8 mouse cellular contexts compared by ENCODE assay signal in genomic region chr11:90256833-90257525, GRCm38 (mm10). TPM values are rescaled to one million over a fixed set of nuclear protein-coding genes. Genes with fewer than 3 reads are reported as not detected.
DNase-seq lines count a peak whose midpoint lies in the region; ATAC-seq and TF ChIP-seq lines count a peak whose summit lies in the region.
"Had no signal": no experiment of that assay in that cellular context is flagged by ENCODE, and none has a peak within 500 bp of the region (broad histone marks: within the 10 kb centered on the region; RNA-seq: fewer than 3 reads in every experiment).

No protein-coding gene starts in this region.

- no peak for TF ChIP-seq EP300 in heart, postnatal 0 days (IDR thresholded peaks at IDR 0.05; ENCODE audit: low read depth)
- no peak for TF ChIP-seq EP300 in stomach, postnatal 0 days (optimal IDR thresholded peaks at IDR 0.05)

- H3K27ac ChIP-seq in heart, postnatal 0 days (ENCODE audit: low read depth): peak overlapping the region; percentile 98
- H3K27ac ChIP-seq in stomach, embryonic 15.5 days: no peak overlapping the region
- no peak overlapping the region; the same call in 1 of the 2 replicates for H3K27ac ChIP-seq in stomach, postnatal 0 days (replicated peaks)
- no peak overlapping the region for H3K27ac ChIP-seq in forebrain, embryonic 12.5 days
- H3K27ac ChIP-seq in forebrain, embryonic 11.5 days (ENCODE audit: low read depth, low read length): no peak overlapping the region
- H3K27ac ChIP-seq: hindbrain, postnatal 0 days had no signal

- peaks cover 45% of the 10 kb centered on the region for H3K36me3 ChIP-seq in heart, postnatal 0 days (replicated peaks; ENCODE audit: control insufficient read depth, insufficient read depth, low read length)
- peaks cover 21% of the 10 kb centered on the region for H3K36me3 ChIP-seq in stomach, embryonic 15.5 days
- peaks cover 5% of the 10 kb centered on the region for H3K36me3 ChIP-seq in stomach, postnatal 0 days (ENCODE audit: control insufficient read depth, insufficient read depth, low read length)
- H3K36me3 ChIP-seq in forebrain, embryonic 12.5 days (replicated peaks): peaks cover 33% of the 10 kb centered on the region
- peaks cover 3% of the 10 kb centered on the region; the same call in 1 of the 2 replicates for H3K36me3 ChIP-seq in forebrain, embryonic 11.5 days (ENCODE audit: control insufficient read depth, insufficient read depth, low read length)

- no peak overlapping the region for H3K4me2 ChIP-seq in heart, postnatal 0 days (ENCODE audit: low read depth, low read length)
- H3K4me2 ChIP-seq in stomach, embryonic 15.5 days: peak overlapping the region; percentile 23; the same call in 1 of the 2 replicates
- H3K4me2 ChIP-seq in stomach, postnatal 0 days (replicated peaks; ENCODE audit: low read depth): no peak overlapping the region; the same call in 1 of the 2 replicates
- no peak overlapping the region for H3K4me2 ChIP-seq in forebrain, embryonic 12.5 days
- H3K4me2 ChIP-seq in forebrain, embryonic 11.5 days (ENCODE audit: low read depth, low read length, severe bottlenecking): no peak overlapping the region

- H3K4me1 ChIP-seq in heart, postnatal 0 days (ENCODE audit: control insufficient read depth, insufficient read depth): peaks cover 58% of the 10 kb centered on the region
- H3K4me1 ChIP-seq in stomach, embryonic 15.5 days: peaks cover 7% of the 10 kb centered on the region; the same call in 1 of the 2 replicates
- 0 out of 2 replicates have a peak, but pooled peaks cover 3% of the 10 kb centered on the region for H3K4me1 ChIP-seq in stomach, postnatal 0 days (replicated peaks; ENCODE audit: control insufficient read depth, insufficient read depth)
- H3K4me1 ChIP-seq in forebrain, embryonic 12.5 days: peaks cover 9% of the 10 kb centered on the region; the same call in 1 of the 2 replicates
- H3K4me1 ChIP-seq in forebrain, embryonic 11.5 days (replicated peaks; ENCODE audit: control insufficient read depth, insufficient read depth, low read length): 0 out of 2 replicates have a peak, but pooled peaks cover under 1% of the 10 kb centered on the region

- DNase-seq in heart, postnatal 0 days (ENCODE audit: low spot score): no peak
- DNase-seq in heart, adult 9 months (ENCODE audit: low spot score in 2 of 2): no peak
- DNase-seq in stomach, postnatal 0 days (ENCODE audit: low spot score): no peak
- DNase-seq in forebrain, embryonic 11.5 days (ENCODE audit: low spot score): no peak

- no peaks in the 10 kb centered on the region for H3K9me3 ChIP-seq in heart, postnatal 0 days (replicated peaks; ENCODE audit: control insufficient read depth, low read length)
- no peaks in the 10 kb centered on the region for H3K9me3 ChIP-seq in stomach, embryonic 15.5 days
- no peaks in the 10 kb centered on the region for H3K9me3 ChIP-seq in stomach, postnatal 0 days (ENCODE audit: control insufficient read depth, low read length)
- H3K9me3 ChIP-seq in forebrain, embryonic 12.5 days: no peaks in the 10 kb centered on the region
- no peaks in the 10 kb centered on the region for H3K9me3 ChIP-seq in forebrain, embryonic 11.5 days (ENCODE audit: control insufficient read depth, low read length)

- H3K27me3 ChIP-seq in heart, postnatal 0 days (ENCODE audit: control insufficient read depth, insufficient read depth, low read length): no peaks in the 10 kb centered on the region
- no peaks in the 10 kb centered on the region for H3K27me3 ChIP-seq in stomach, embryonic 15.5 days (replicated peaks)
- H3K27me3 ChIP-seq in stomach, postnatal 0 days (ENCODE audit: control insufficient read depth, insufficient read depth, low read length): no peaks in the 10 kb centered on the region
- no peaks in the 10 kb centered on the region for H3K27me3 ChIP-seq in forebrain, embryonic 12.5 days
- no peaks in the 10 kb centered on the region for H3K27me3 ChIP-seq in forebrain, embryonic 11.5 days (ENCODE audit: control insufficient read depth, insufficient read depth, low read length)

- TF ChIP-seq CTCF in heart, postnatal 0 days (IDR thresholded peaks at IDR 0.05; ENCODE audit: low read depth): no peak
- TF ChIP-seq CTCF in stomach, postnatal 0 days (IDR thresholded peaks at IDR 0.05; ENCODE audit: low read depth): no peak

- no peak overlapping the region for H3K4me3 ChIP-seq in heart, postnatal 0 days (ENCODE audit: low read depth, low read length)
- no peak overlapping the region for H3K4me3 ChIP-seq in stomach, embryonic 15.5 days (replicated peaks)
- H3K4me3 ChIP-seq in stomach, postnatal 0 days (ENCODE audit: low read depth, low read length): no peak overlapping the region
- no peak overlapping the region for H3K4me3 ChIP-seq in forebrain, embryonic 12.5 days (replicated peaks)
- no peak overlapping the region for H3K4me3 ChIP-seq in forebrain, embryonic 11.5 days (ENCODE audit: low read depth, low read length)

- 66% methylated on average over 16 of the region's 16 CpGs for WGBS in heart, postnatal 0 days
- 50% methylated on average over 16 of the region's 16 CpGs for WGBS in stomach, embryonic 15.5 days
- 41% methylated on average over 16 of the region's 16 CpGs for WGBS in stomach, postnatal 0 days
- WGBS in forebrain, embryonic 12.5 days: 90% methylated on average over 16 of the region's 16 CpGs
- WGBS in forebrain, embryonic 11.5 days: 90% methylated on average over 16 of the region's 16 CpGs

- no peak for ATAC-seq in heart, postnatal 0 days (ENCODE audit: insufficient read depth, low read depth)
- no peak for ATAC-seq in stomach, embryonic 15.5 days (ENCODE audit: insufficient read depth, low FRiP score, low read depth)
- no peak for ATAC-seq in stomach, postnatal 0 days (ENCODE audit: low FRiP score, low TSS enrichment)
- peak; percentile 65 for ATAC-seq in megakaryocyte progenitor cell, adult 5-6 weeks (replicated peaks; ENCODE audit: poor library complexity)
- no peak for ATAC-seq in forebrain, embryonic 12.5 days (ENCODE audit: low FRiP score)
- ATAC-seq in forebrain, embryonic 11.5 days (replicated peaks; ENCODE audit: low FRiP score): no peak
- ATAC-seq: hindbrain, postnatal 0 days had no signal

- H3K9ac ChIP-seq in heart, postnatal 0 days (replicated peaks; ENCODE audit: low read depth, low read length): 0 out of 2 replicates have a peak overlapping the region, but pooled peaks have one; percentile 8
- no peak overlapping the region for H3K9ac ChIP-seq in stomach, embryonic 15.5 days
- no peak overlapping the region; the same call in 1 of the 2 replicates for H3K9ac ChIP-seq in stomach, postnatal 0 days (ENCODE audit: low read length)
- no peak overlapping the region for H3K9ac ChIP-seq in forebrain, embryonic 12.5 days
- no peak overlapping the region for H3K9ac ChIP-seq in forebrain, embryonic 11.5 days (ENCODE audit: low read length)

RNA-seq across cellular contexts. Expression of gene Mmd, which starts 7.7 kb away (rescaled TPM):
- total RNA-seq in heart, postnatal 0 days (2014; rRNA removed; ENCODE audit: low replicate concordance): 58.7 and 78.1 TPM in 2 replicates
- polyA plus RNA-seq in heart, postnatal 0 days (2015; fragmentation: Nextera tagmentation; extraction: Ambion mirVana): 62.0 and 62.6 TPM in 2 replicates
- 47.2 and 49.7 TPM in 2 replicates for polyA plus RNA-seq in stomach, embryonic 15.5 days (2015; fragmentation: Nextera tagmentation; extraction: Ambion mirVana)
- polyA plus RNA-seq in stomach, postnatal 0 days (2015; fragmentation: Nextera tagmentation; extraction: Ambion mirVana): 19.1 and 21.3 TPM in 2 replicates
- total RNA-seq in megakaryocyte progenitor cell, adult 5-6 weeks (2015): 19.0 and 20.5 TPM in 2 replicates
- total RNA-seq in megakaryocyte progenitor cell, adult 5-6 weeks (2017): 16.0 and 17.7 TPM in 2 replicates
- 57.7 and 59.9 TPM in 2 replicates for polyA plus RNA-seq in forebrain, embryonic 12.5 days (2016; fragmentation: Nextera tagmentation; extraction: Ambion mirVana)
- polyA plus RNA-seq in forebrain, embryonic 11.5 days (2014; fragmentation: Nextera tagmentation; extraction: Ambion mirVana): 41.3 and 42.7 TPM in 2 replicates
